Mouse (Mus musculus): ENCODE data around the gene BC117090.
"Not testable (repeated sequence)": the region's sequence is repeated elsewhere in the genome, so short reads cannot be mapped to it uniquely, and the experiment has no call there.

DNA sequence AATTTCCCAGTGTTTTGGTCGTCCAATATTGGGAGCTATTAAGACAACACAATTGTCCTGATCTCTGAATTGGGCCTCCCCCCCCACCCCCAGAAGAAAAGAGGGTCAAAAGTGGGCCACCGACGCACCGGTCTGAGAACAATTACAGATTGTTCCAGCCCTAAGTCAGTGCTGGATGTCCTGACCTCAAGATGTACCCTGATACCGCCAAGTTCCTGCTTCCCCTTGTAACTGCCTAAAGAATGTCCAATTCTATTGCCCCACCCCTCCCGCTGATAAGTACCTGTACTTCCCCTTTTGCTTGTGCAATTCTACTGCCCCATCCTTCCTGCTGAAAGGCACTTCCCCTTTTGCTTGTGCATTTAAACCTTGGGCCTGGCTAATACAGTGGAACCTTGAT, 18.0 kb downstream of the BC117090 start:
- TF ChIP-seq CTCF (IDR thresholded peaks at IDR 0.05; ENCODE audit: control insufficient read depth, insufficient read depth, insufficient read length); USF1 (IDR thresholded peaks at IDR 0.05; ENCODE audit: low read depth); MAX (IDR thresholded peaks at IDR 0.05); CEBPB (IDR thresholded peaks at IDR 0.05; ENCODE audit: low read depth); MYOD1 (IDR thresholded peaks at IDR 0.05; ENCODE audit: control insufficient read depth, insufficient read length, low read depth); FOSL1 (IDR thresholded peaks at IDR 0.05; ENCODE audit: insufficient read depth, low read length, poor library complexity, severe bottlenecking); MYOG (IDR thresholded peaks at IDR 0.05; ENCODE audit: control insufficient read depth, extremely low read depth, insufficient read length): not testable (repeated sequence)

All from C2C12 (cell line).